Mouse (Mus musculus) adrenal gland (tissue): ENCODE results near the gene Gm10471.
"Not testable (repeated sequence)": the region's sequence is repeated elsewhere in the genome, so short reads cannot be mapped to it uniquely, and the experiment has no call there.

ENCODE experiments used
- intact Hi-C: fragments of 180-260 bp; cut with DNase I; formaldehyde crosslinking; loops from one replicate; pipeline ENCODE4 v1.15.1; 2025
- long read RNA-seq, 2 experiments: library from polyadenylated mRNA; unstranded; transcript quantifications; one replicate each; pipeline ENCODE4 v2.0.0; 2020; ENCODE audit warnings: borderline replicate concordance in 1 of 2; ENCODE audit not compliant: insufficient replicate concordance in 1 of 2

The Gm10471 gene
- long read RNA-seq, experiment 1: 0 reads
- long read RNA-seq, experiment 2: 0 reads

DNA sequence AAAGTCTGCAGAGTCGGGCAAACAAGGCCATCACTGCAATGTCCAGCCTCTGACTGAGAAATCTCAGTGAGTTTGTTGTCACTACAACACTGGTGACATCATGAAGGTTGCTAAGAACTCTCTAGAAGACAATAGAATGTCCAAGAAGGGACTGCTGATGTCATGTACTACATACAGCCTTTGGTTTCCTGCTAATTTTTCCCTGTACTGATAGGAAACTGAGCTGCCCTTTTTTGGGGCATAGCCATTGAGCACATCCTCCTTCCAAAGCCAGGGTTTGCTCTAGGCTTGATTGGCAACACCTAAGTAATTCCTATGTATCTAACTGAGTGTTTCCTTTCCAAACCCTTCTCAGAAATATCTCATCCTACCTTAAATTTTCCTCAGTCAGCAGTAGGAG lies at the start of gene Gm10471:
TSS of gene Gm10471 (minus strand) at position 101 of the 400 bp plus-strand sequence.
- intact Hi-C loops: not testable (repeated sequence)

DNA sequence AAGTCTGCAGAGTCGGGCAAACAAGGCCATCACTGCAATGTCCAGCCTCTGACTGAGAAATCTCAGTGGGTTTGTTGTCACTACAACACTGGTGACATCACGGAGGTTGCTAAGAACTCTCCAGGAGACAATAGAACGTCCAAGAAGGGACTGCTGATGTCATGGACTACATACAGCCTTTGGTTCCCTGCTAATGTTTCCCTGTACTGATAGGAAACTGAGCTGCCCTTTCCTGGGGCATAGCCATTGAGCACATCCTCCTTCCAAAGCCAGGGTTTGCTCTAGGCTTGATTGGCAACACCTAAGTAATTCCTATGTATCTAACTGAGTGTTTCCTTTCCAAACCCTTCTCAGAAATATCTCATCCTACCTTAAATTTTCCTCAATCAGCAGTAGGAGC lies 32.2 kb upstream of the Gm10471 start, which contains the start of gene Gm10220:
TSS of gene Gm10220 (minus strand) at position 101 of the 400 bp plus-strand sequence.
- intact Hi-C loops: not testable (repeated sequence)

DNA sequence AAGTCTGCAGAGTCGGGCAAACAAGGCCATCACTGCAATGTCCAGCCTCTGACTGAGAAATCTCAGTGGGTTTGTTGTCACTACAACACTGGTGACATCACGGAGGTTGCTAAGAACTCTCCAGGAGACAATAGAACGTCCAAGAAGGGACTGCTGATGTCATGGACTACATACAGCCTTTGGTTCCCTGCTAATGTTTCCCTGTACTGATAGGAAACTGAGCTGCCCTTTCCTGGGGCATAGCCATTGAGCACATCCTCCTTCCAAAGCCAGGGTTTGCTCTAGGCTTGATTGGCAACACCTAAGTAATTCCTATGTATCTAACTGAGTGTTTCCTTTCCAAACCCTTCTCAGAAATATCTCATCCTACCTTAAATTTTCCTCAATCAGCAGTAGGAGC lies 16.2 kb upstream of the Gm10471 start, which contains the start of gene 5031410I06Rik:
TSS of gene 5031410I06Rik (minus strand) at position 101 of the 400 bp plus-strand sequence.
- intact Hi-C loops: not testable (repeated sequence)

DNA sequence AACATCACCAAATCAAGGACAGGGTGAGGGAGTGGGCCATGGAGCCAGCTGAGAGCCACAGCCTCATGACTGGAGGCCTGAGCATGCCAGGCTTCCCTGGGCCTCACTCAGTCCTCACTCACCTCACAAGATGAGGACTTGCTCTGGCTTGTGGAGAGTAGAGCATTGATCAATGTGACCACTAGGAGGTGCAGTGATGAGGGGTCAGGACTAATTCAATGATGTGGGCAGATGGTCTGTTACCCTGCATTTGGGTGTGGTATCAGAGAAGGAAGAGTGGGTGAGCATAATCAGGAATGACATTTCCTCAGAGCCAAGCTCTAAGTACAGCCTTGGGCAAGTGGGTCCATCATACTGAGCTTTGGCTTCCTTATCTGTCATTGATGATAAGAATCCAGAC lies 10.1 kb downstream of the Gm10471 start:
- intact Hi-C loops: not testable (repeated sequence)

DNA sequence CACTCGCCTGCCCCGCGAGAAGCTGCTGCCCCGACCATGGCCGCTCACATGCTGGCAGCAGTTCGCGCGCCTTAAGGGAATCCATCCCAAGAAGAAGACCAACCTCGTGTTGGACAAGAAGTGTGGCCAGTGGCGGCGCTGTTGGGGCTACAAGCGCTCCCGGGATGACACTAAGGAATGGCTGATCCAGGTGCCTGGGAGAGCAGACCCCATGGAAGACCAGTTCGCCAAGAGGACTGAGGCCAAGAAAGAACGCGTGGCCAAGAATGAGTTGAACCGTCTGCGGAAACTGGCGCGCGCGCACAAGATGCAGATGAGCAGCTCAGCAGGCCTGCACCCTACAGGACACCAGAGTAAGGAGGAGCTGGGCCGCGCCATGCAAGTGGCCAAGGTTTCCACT lies 18.4 kb downstream of the Gm10471 start:
- intact Hi-C loops: no loop called here

DNA sequence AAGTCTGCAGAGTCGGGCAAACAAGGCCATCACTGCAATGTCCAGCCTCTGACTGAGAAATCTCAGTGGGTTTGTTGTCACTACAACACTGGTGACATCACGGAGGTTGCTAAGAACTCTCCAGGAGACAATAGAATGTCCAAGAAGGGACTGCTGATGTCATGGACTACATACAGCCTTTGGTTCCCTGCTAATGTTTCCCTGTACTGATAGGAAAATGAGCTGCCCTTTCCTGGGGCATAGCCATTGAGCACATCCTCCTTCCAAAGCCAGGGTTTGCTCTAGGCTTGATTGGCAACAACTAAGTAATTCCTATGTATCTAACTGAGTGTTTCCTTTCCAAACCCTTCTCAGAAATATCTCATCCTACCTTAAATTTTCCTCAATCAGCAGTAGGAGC lies 30.6 kb downstream of the Gm10471 start, which contains the start of gene Gm7347:
TSS of gene Gm7347 (minus strand) at position 101 of the 400 bp plus-strand sequence.
- intact Hi-C loops: not testable (repeated sequence)

DNA sequence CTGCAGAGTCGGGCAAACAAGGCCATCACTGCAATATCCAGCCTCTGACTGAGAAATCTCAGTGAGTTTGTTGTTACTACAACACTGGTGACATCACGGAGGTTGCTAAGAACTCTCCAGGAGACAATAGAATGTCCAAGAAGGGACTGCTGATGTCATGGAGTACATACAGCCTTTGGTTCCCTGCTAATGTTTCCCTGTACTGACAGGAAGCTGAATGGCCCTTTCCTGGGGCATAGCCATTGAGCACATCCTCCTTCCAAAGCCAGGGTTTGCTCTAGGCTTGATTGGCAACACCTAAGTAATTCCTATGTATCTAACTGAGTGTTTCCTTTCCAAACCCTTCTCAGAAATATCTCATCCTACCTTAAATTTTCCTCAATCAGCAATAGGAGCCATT lies 49.6 kb downstream of the Gm10471 start, which contains the start of gene Speer4a:
TSS of gene Speer4a (minus strand) at position 101 of the 400 bp plus-strand sequence.
- intact Hi-C loops: not testable (repeated sequence)
